Mouse (Mus musculus): ENCODE measurements at regions not wholly inside any gene's neighbourhood (a gene's known extent, or its start where the extent isn't known, plus 50 kb on each side); places are given as distances from the start of the nearest gene placed in this dataset.

DNA sequence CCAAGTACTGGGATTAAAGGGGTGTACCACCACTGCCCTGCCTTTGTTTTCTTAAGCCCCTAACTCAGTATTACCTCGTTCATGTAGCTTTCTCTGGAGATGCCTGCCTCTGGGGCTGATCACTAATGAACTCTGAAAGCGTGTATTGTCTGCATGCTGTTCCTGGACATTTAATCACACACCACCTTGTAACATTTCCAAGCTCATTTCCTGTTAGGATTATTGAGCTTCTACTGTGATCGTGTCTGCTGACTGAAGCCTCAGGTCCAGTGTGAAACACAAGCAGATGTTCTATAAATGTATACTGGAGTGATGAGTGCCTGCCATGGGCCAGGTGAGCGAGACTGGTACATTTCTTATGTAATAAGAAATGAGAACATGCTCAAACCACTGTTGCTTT is 398.6 kb downstream of the Brinp2 start:
- DNase-seq (ENCODE audit: low read depth), result no peak

DNA sequence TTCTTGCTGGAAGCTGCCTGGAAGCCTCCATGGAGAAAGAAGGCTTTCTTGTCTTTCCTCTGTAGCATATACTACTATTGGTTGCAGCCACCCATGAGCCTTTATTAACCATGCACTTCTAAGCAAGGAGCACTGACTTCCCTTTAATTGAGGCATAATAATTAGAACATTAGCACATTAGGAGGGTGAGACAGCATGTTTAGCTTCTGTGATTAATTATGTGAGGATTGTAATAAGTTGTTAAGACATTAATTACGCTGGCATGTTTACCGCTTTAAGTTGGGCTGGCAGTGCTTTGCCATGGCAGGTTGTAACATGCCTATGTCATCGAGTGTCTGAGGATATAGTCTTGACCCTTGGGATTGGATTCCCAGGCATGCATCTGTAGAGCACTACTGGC is 391.7 kb downstream of the Brinp2 start:
- no peak for DNase-seq (ENCODE audit: low read depth)

DNA sequence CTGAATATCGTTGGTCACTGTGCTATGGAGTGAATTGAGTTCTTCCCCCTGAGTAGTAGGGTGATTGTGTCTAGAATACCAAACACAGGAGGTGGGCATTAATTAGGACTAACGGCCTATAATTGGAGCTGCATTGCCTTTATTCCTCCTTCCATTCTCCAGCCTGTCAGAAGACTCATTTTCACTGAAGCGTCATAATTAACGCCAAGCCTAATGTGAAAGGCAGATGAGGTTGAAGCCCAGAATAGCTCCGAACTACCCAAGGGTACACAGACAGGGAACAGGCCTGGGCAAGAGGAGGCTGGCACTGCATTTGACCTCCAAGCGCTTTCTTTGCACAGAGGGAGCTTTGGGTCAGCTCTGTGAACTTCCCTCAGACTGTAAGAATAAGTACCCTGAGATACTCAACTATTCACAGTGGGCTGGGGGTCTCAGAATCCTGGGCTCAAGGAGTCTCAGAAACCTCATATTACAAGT is 386.5 kb downstream of the Brinp2 start:
- no peak for DNase-seq (ENCODE audit: low read depth)

DNA sequence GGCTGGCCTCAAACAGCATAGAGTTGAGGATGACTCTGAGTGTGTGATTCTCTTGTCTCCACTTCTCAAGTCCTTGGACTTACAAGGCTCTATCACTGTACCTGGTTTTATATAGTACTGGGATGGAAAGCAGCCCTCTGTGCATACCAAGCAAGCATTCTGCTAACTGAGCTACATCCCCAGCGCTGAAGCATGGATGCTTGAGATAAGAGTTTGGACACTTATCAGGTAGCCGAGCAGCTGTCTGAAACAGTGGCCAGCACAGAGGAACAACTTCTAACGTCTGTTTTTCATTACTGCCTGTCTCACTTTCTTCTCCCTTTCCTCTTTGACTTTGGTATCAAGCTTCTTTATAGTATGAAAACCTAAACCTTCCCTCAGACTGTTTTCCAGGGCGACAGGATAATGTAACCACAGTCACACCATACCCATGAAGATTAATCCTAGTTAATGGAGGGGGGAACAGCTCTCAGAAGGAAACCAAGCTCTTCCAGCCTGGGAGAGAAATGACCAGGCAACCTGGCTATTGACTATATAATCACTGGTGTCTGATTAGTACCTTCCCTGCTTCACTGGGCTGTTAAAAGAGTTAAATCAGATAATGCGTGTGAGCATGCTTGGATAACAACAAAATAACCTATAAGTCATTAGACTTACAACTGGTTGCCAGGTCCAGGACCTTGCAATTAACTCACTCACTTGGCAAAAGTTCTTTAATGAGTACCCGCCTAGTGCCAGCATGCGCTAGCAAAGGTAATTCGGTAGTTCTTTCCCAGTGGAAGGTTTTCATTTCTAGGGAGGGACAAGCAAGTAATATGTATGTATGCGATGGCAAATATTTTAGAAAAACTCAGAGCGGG is 382.5 kb downstream of the Brinp2 start:
- no peak for DNase-seq (ENCODE audit: low read depth)

DNA sequence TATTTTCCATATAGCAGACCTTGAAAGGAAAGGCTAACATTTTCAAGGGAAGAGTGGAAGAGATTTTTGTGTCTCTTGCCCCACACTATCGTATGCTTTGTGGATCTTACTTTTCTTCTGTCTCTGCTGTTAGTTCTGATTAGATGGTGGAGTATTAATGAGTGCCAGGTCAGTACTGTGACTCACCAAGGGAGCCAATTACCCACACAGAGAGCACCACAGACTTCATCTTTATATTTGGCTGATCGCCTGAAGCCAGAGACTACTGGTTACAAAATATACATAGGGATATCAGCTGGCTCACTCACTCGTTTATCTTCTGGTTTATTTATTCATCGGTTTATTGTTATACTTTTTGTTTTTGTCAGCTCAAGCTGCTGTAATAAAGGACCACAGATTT is 381.5 kb downstream of the Brinp2 start:
- no peak for DNase-seq (ENCODE audit: low read depth)

DNA sequence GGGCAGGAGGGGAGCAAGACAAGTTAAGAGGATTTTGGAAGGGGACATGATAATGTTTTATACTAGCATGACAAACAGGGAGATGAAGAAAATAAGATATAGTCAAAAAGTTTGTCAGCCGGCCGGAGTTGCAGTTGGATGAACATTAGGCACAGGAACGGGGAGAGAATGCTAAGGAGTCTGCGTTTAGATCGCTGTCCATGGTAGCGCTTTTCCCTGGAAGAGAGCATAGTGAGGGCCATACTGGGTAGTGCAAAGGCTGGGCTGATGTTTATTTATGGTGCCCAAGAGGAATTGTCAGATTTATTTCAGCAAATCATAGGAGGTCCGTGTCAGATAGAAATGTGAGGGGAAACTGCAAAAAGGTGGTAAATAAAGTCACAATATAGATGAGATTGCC is 337.0 kb downstream of the Brinp2 start:
- DNase-seq (ENCODE audit: low read depth), result no peak

DNA sequence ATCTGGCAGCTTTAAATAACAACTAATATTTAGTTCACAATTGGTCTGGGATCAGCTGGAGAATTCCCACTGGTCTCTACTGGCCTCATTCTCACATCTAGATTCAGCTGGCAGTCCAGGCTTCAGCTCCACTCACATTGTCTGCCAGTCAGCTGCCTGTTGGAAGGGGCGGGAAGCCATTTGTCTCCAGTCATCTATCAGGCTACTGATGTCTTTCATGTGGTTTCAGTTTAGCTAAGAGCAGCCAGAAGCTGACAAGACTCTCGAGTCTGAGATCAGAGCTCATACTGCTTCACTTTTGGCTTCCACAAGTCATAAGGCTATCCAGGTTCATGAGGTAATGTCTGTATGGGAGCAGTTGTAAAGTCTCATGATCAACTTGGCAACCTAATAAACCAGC is 316.4 kb downstream of the Brinp2 start:
- no peak for DNase-seq (ENCODE audit: low read depth)

DNA sequence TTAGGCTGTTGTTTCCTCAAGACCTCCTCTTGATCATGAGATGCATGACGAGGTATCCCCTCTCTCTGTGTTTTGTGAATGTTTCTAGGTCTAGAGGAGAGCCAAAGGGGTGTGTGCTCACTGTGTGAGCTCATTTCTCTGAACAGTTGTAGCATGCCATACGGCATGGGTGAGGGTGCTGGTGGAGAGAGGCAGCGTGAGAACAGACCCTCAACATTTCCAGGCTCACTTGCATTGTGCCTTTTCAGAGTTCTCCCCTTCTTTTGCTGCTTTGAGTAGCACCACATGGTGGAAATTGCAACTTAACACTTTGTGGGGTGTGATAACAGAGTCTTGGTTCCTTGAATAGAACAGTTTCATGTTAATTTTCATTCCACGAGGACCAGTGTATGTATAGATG is 315.8 kb downstream of the Brinp2 start:
- no peak for DNase-seq (ENCODE audit: low read depth)

DNA sequence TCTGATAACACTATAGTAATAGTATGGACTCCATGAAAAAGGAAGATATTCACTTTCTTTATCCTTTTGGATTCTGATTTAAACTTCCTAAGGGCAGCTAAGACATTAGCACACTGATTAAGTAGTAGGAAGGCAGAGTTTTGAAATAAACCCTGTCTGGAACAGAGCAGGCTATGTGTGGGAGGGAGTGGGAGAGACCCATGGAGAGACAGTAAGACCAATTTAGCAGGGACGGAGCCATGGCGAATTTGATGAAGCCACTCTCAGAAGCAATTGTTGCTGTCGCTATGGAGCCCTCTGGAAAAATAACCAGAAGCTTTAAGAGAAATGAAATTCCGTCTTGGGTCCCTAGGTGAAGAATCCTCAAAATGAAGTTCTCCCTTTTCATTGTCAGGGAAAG is 303.5 kb downstream of the Brinp2 start:
- no peak for DNase-seq (ENCODE audit: low read depth)

DNA sequence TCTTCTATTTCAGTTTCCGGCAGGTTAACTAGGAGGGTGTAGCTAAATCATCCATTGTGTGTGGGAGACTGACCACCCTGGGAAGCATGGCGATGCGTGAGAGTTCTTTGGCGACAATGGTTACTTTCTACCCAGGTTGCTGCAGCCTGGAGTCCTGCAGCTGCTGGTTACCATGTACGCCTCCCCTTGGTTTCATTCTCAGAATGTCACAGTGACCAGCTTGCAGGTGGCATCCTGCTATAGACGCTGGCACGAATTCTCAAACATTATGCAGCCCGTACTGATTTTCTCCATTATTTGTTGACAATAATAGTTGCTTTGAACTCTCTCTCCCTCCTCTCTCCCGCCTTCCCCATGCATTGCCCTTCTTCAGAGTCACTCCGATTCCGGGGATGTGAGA is 301.2 kb downstream of the Brinp2 start:
- DNase-seq (ENCODE audit: low read depth), result no peak

DNA sequence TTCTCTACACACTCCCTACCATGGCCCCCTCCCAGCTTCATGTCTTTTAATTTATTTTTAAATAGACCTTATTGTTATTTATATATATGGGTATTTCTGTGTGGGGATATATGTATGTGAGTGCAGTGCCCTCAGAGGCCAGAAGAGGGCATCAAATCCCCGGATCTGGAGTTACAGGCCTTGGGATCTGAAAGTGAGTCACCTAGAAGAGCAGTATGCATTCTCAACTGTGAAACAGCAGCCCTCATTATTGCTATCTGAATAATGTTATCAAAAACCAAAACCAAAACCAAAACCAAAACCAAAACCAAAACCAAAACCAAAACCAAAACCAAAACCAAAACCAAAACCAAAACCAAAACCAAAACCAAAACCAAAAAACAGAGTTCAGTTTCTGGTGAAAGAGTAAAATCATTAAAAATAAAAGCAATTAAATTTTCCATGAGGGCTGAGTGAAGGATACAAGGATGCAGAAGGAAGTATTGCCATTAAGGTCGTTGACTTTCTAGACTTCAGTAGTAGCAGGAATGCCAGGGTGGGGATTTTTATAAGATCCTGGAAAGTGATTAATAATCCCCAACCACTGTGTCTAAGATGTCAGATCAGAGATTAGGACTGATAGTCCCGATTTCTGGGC is 299.0 kb downstream of the Brinp2 start:
- DNase-seq (ENCODE audit: low read depth), result no peak

DNA sequence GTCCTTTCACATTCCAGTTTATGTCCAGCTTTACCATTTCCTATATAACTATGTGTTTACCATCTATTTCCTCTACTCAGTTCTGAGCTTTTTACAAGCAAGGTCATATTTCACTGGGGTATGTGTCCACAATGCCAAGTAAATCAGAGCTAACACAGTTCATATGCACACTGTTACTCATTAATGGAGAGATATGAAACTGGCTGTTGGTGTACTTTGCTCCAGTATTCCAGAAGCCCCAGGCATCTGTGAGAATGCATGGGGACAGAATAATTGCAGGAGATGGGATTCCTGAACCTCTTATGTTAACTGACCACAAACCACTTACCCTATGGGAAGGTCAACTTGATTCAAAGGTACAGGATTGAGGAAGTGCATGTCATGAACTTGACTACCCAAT is 298.3 kb downstream of the Brinp2 start:
- DNase-seq (ENCODE audit: low read depth), result no peak

DNA sequence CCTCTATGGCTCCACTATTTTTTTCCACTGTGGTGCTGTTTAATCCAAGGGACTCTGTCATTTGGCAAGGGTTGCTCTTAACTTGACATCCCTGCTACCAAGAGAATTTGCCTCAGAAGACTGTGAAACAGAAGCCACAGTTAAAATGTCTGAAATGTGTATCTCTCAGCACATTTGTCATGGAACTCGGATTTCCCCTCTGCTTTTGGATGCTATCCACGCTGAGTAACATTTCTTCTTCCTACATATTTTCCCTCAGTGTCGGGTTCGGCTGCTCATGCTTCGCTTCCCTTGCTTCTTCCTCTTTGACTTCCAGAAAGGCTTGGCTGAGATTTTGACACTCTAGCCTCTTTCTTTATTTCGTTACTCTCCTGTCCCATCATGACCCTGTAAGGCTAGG is 294.1 kb downstream of the Brinp2 start:
- DNase-seq (ENCODE audit: low read depth), result no peak

DNA sequence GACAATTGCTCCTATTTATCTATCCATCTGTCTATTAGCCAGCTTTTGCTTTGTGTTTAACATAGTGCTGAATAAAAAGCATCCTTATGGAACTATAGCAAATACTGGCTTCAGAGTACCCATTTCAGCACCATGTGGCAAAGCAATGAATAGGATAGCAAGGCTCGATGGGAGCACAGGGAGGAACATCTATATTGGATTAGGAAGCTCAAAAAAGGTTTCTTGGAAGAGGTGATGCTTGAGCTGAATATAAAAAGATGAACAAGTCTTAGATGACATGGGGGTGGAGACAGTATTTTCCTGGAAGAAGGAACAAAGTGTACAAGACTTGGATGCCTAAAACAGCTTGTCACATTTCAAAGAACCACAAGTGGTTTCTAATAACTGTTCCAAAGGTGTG is 273.9 kb downstream of the Brinp2 start:
- no peak for DNase-seq (ENCODE audit: low read depth)

DNA sequence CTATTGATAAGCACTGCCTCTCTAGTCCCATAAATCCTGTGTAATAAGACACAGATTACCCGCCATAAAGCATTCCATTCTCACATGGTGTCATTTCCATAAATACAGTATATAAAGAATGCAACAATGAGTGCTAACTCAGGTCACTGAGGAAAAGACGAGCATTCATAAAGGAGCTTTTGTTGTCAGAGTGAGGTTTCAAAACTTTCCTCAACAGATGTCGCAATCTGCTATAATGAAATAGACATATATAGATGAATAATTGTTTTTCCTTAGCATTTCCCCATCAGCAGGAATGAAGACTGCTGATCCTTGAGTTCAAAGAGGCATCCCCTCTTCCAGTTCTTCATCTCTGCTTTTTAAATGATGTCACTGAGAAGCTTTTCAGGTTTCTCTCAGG is 270.3 kb downstream of the Brinp2 start:
- DNase-seq (ENCODE audit: low read depth), result no peak

DNA sequence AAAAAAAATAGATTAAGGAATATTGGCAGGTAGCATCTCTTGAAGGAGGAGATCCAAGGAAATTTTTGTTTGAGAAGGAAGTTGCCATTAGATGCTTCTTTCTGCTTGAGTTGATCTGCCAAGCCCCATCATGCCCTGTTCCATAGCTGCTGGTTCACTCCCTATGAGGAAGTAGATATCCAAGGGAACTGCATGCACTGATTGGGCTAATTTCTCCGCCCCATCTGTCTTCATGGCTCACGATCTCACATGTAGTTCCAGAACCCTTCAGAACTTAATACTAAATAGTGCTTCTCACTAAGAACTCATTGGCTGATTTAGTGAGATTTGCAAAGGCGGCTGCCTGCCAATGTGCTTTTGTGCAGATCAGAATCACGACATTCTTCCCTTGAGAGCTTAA is 258.6 kb downstream of the Brinp2 start:
- DNase-seq (ENCODE audit: low read depth), result no peak

DNA sequence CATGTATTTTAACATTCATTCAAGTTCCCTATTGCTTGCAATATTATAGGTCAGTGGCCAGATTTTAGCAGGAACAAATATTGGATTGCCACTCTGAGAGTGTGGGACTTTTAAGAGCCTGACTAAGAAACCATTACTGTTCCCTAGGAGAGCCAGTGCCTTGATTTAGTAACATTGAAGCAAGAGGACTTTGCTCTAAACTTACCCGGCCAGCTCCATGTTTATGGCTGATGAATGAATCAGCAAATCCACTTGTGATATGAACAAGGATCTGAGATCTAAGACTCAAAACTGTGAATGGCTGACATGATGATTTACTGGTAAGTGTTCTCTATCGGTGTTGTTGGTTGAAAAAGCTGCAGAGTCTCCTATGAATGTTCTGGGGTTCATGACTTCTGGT is 236.4 kb downstream of the Brinp2 start:
- DNase-seq (ENCODE audit: low read depth), result no peak

DNA sequence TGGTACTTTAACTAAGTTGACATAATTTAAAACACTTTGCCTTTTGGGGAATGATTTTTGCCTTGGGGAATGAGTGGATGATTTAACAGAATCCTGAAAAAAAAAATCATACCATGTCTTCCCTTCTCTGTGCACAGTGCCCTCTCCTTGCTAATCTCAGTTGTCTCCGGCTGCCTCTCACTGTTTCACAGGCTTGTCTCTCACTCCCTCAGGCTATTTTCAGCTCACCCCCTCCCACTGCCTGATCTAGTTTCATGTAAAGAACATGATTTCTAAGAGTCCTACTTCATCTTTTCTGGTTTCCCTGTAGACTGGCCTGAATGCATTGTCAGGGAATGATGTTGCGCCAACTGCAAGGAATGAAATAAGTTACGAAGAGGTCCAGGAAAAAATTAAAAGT is 231.2 kb downstream of the Brinp2 start:
- DNase-seq (ENCODE audit: low read depth), result no peak

DNA sequence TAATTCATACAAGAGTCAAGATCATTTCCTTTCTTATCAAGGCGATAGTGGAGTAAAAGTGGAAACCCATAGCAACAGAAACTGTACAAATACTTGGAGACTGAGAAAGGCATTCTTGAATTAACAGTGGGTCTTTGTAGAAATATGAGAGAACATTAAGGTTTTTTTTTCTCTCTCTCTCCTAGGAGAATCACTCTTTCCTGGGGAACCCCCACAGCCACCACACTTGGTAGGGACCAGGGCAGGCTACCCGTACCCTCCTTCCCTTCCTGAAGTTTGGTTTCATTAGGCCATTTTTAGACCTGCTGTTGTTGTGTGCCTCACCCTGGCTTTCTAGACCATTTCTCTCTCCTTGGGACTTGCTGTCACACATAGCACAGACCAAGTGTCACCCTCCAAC is 229.9 kb downstream of the Brinp2 start:
- DNase-seq (ENCODE audit: low read depth), result no peak

DNA sequence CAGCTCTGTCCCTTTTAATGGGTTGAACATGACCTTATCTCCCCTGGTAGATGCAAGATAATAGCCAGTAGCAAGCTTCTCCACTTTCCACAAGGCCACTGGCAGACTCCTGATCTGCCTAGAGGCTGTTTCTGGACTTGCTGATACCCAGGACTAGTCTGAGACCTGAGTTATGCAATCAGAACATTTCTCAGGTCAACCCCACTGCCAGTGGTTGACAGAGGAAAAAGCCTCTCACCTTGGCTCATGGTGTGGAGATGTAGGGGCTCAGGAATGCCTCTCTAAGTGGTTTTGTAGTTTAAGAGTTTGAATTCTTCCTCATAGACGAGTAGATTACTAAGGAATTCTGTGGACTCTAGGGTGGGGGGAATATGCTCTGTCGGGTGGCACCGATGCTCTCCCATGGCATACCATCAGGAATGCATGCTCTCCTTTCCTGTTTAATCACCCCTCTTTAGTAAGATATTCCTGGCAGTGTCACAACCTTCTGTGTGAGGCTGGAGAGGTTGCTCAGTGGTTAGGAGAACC is 226.8 kb downstream of the Brinp2 start:
- no peak for DNase-seq (ENCODE audit: low read depth)

DNA sequence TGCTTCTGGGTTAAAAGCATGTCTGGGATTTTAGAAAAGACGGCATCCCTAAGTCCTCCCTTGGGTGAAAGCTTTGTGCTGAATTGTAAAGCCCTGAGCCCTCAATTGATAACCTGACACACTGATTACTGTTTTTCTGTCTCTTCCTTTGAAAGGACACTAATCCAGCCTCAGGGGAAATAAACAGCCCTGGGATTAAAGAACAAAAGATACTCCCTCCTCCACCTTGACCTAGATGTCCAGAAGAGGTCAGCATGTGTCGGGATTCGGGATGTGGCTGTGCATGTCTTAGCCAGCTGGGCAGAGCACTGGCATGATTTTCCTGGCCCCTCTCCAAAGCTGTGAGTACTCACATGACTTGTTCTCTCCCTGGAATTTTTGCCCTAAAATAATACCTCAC is 208.6 kb downstream of the Brinp2 start:
- DNase-seq (ENCODE audit: low read depth), result no peak

DNA sequence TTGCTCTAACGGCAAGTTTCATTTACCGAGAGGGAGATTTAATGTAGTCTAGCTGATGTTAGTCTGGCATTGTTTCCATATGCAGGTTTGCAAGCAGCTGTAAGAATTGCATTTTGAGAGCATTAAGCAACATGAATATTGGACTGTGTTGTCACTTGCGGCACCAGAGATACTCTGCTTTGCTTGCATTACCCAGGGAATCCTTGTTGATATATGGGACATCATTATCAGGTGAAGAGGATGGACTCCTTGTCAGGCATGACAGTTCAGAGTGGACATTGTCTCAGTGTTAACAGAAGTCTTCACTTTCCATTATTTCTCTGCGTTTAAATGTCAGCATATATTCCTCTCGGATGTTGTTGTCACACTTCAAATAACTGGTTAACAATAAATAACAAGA is 208.1 kb downstream of the Brinp2 start:
- DNase-seq (ENCODE audit: low read depth), result no peak

DNA sequence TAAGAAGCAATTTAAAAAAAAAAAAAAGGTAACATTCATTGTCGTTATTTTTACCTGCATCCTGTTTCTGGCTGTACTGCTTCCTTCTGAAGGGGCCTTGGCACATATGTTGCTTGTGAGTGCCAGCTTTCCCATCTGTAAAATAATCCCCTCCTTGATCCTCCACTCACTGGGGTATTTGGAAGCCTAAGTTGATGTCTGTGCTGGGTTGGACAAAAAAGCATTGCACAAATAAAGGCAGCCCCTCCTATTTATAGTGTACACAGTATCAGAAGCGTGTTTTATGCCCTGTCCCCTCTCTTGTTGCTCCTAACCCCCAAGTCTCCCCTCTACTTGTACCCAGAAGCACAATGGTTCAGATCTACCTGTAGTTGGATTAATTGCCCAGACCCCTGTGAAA is 195.0 kb downstream of the Brinp2 start:
- DNase-seq (ENCODE audit: low read depth), result no peak

DNA sequence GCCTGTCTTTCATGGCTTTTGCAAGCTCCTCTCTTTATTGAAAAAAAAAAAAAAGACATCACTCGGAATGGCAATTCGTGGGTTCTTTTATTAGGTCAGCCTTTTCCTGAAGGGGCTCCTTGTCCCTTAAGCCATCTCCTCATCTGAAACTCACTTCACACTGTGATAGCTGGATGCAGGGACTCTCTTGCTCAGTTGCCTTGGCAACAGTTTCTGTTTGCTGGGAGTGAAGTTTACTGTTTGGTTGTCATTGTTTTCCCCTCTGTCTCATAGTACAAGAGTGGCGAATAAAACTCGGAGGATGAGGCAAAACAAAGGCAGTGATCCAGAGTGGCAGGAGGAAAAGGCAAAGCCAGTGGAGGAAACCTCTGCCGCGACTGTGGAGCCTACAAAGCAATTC is 194.6 kb downstream of the Brinp2 start:
- no peak for DNase-seq (ENCODE audit: low read depth)

All from c-Kit-positive CD71-positive TER-119-negative erythroid progenitor cells, embryonic 14.5 days (primary cell).